Mouse (Mus musculus): ENCODE results near the gene Masp2.

Masp2 gene

GRCm38 (mm10) chr4:148633395-148634061, 31.2 kb downstream of the Masp2 start:
- intact Hi-C loops (cut with DNase I), result no loop called here

- intact Hi-C loops (cut with DNase I), result no loop called here
Observed at GRCm38 (mm10) chr4:148635309-148635708, 33.0 kb downstream of the Masp2 start.

GRCm38 (mm10) chr4:148638302-148638701, 35.9 kb downstream of the Masp2 start:
- intact Hi-C loops (cut with DNase I), result no loop called here

GRCm38 (mm10) chr4:148639455-148639854, 37.1 kb downstream of the Masp2 start:
- intact Hi-C loops (cut with DNase I), result no loop called here

- intact Hi-C loops (cut with DNase I), result no loop called here
Observed at GRCm38 (mm10) chr4:148641121-148641520, 38.8 kb downstream of the Masp2 start.

GRCm38 (mm10) chr4:148643291-148644156, 41.2 kb downstream of the Masp2 start, which contains the start of gene Gm572:
Gene Gm572 (plus strand): TSS chr4:148643317.
- intact Hi-C loops (cut with DNase I), result no loop called here

GRCm38 (mm10) chr4:148644157-148644511, 41.8 kb downstream of the Masp2 start:
- intact Hi-C loops (cut with DNase I), result no loop called here

- intact Hi-C loops (cut with DNase I), result no loop called here
Observed at GRCm38 (mm10) chr4:148644926-148645325, 42.6 kb downstream of the Masp2 start.

- intact Hi-C loops (cut with DNase I), result no loop called here
Observed at GRCm38 (mm10) chr4:148646616-148647015, 44.3 kb downstream of the Masp2 start.

GRCm38 (mm10) chr4:148649309-148649708, 47.0 kb downstream of the Masp2 start:
- intact Hi-C loops (cut with DNase I), result no loop called here

- intact Hi-C loops (cut with DNase I), result no loop called here
Observed at GRCm38 (mm10) chr4:148651045-148651444, 48.7 kb downstream of the Masp2 start.

GRCm38 (mm10) chr4:148654701-148655398, 52.5 kb downstream of the Masp2 start:
- intact Hi-C loops (cut with DNase I), result no loop called here

- intact Hi-C loops (cut with DNase I), result no loop called here
Observed at GRCm38 (mm10) chr4:148656691-148657258, 54.4 kb downstream of the Masp2 start.

GRCm38 (mm10) chr4:148657776-148658175, 55.4 kb downstream of the Masp2 start:
- intact Hi-C loops (cut with DNase I), result no loop called here

GRCm38 (mm10) chr4:148660174-148660573, 57.8 kb downstream of the Masp2 start:
- intact Hi-C loops (cut with DNase I), result no loop called here

GRCm38 (mm10) chr4:148662168-148662965, 60.0 kb downstream of the Masp2 start:
- intact Hi-C loops (cut with DNase I), result no loop called here

- intact Hi-C loops (cut with DNase I), result no loop called here
Observed at GRCm38 (mm10) chr4:148663326-148663725, 61.0 kb downstream of the Masp2 start.

GRCm38 (mm10) chr4:148664021-148664420, 61.7 kb downstream of the Masp2 start:
- intact Hi-C loops (cut with DNase I), result no loop called here
